Mouse (Mus musculus) right cerebral cortex, postnatal 25 days (tissue): Measurements from ENCODE around the gene Trim23.
"Not testable (repeated sequence)": the region's sequence is repeated elsewhere in the genome, so short reads cannot be mapped to it uniquely, and the experiment has no call there.

Experiments
- DNase-seq: peaks from one replicate; pipeline ENCODE4 v3.0.0; 2022

Trim23 gene

GRCm38 (mm10) chr13:104178650-104179121 is at the start of gene Trim23:
Gene Trim23 (plus strand): TSS chr13:104178797.
- peak; percentile 96 for DNase-seq

GRCm38 (mm10) chr13:104132561-104132960 is 46.0 kb upstream of the Trim23 start:
- DNase-seq: no peak

- no peak for DNase-seq
Measured at GRCm38 (mm10) chr13:104134510-104135085, 44.0 kb upstream of the Trim23 start.

- DNase-seq: peak; percentile 51
Measured at GRCm38 (mm10) chr13:104139369-104140209, 39.0 kb upstream of the Trim23 start.

DNA sequence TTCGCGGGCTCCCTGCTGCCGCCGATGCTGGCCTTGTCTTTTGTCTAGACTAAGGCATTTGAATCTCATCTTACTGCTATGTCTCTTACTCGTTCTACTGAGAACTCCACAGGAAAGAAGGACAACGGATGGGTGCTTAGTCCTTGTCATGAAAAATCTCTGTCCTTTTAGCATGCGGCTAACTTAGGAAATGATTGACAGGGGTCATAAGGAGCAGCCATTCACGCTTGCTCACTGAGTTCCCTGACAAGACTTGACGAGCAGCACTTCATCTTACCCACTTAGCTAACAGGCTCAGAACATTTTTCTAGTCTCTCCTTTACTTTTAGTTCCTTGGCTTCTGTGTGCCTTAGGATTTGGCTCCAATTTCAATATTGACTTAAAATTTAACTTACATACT is 33.7 kb upstream of the Trim23 start:
- no peak for DNase-seq

GRCm38 (mm10) chr13:104145646-104146045 is 33.0 kb upstream of the Trim23 start:
- no peak for DNase-seq

DNA sequence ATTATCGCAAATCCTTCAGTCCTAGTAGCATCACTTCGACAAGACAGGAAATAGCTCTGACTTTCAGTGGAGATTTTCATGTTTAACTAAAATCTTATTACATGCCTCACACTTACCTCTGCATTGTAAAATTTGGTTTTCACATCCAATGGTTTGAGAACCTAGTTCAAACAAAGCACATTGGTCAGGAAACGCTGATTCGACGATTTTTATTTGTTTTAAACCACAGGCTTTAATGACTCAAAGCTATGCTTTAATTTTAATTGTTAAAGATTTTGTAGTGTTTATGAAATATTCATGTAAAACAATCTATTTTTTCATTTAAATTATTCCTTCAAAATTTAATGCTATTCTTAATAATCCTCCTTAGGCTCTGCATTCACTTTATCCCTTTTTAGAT is 24.4 kb upstream of the Trim23 start:
- DNase-seq: no peak

DNA sequence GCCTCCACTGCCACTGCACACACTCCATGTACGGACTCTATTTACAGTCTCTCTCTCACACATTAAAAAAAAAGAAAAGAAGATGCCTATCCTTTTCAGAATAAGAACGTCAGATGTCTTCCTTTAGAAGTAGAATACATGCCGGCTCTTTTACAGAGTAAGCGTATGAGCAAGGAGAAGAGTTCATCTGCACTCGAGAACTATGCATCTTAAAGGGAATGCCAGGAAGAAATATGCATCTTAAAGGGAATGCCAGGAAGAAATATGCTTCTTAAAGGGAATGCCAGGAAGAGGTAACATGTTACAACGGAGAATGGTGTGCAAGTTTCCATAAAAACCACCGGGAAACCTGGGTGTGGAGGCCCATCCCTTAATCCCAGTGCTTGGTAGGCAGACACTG is 23.5 kb upstream of the Trim23 start:
- no peak for DNase-seq

DNA sequence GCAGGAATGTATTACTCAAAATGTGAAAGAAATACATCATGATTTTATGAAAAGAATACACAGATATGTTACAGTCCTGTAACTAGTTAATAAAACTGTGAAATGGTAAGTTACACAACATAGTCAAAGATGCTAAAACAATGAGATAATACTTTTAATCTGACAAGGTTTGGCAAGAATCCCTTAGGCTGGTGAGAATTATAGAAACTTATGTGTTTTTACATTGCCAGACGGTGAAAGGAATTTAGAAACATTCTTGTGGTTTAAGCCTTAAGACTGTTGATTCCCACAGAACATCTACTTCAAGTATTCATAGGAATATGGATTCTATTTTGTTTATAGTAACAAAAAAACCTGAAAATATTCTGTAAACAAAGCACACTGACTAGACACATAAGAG is 22.9 kb upstream of the Trim23 start:
- no peak for DNase-seq

- DNase-seq: no peak
Measured at GRCm38 (mm10) chr13:104171711-104172110, 6.9 kb upstream of the Trim23 start.

DNA sequence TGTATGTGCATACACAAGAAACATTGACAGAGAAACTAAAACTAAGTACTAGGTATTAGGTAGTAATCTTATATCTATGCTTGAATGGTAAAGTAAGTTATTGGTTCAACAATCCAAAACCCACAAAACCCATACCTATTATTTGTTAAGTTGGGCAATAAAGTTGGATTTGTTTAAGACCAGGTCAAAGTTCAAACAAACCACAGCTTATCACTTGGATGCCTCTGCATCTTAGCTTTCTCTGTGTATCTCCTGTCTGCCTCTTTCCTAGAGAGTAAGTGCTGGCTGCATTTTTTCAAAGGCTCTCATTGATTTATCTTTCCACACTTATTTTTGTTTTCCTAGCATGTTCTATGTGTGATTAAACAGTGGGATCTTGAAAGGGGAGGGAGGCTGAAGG is 6.1 kb upstream of the Trim23 start:
- no peak for DNase-seq

DNA sequence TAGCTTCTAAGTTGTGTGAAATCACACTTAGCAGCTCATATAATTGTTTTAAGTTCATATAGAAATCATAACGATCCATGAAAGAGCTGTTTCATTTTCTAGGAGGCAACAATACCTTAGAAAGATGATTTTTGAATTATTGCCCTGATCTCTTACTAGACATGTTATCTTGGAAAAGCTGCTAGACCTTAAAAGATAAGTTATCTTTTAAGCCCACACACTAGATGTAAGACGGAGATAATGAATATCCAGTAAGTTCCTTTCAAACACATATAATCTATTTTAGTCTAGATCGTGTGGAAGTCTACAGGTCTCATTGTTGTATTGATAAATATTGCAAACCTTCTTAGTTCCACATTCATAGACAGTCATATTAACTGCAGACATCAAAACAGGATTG is 1.7 kb upstream of the Trim23 start:
- DNase-seq: no peak

DNA sequence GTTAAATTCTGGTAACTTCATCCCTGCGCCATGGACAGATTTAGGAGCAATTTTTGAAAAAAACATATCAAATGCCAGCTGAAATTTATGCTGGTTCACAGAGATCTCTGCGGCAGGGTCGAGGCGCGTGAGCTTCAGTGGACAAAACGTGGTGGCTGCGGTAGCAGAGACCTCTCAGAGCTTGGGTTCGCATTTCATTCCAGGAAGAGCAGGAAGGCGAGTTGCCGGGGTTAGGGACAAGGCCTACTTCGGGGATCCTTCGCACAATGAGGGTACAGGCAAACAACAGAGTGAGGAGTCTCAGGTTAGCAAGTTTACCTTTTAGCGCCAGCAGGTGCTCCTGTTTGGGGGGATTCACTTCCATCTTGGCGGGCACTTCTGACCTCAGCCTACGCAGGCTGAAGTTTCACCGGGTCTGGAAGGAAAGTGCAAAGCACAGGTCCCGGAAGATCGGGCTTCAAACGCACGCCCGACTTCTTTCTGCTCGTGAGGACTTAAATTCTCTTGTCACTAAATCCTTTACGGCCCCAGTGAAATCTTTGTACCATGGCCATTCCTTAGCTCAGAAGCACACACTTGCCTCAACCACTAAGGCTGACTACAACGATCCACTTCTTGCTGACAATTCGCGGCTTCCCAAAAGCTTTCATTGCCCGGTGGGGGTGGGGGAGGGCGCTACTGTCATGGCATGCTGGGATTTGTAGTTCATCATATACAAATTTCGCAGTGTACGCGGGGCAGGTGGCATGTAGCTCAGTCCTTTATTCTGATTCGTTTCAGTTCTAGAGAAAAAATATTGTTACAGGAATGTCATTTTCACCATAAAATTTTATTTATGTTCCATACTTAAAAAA is 574 bp upstream of the Trim23 start, which contains the start of gene Trappc13:
Trappc13 (minus strand) TSS at position 674 of the 854 bp plus-strand sequence.
- DNase-seq: no peak

DNA sequence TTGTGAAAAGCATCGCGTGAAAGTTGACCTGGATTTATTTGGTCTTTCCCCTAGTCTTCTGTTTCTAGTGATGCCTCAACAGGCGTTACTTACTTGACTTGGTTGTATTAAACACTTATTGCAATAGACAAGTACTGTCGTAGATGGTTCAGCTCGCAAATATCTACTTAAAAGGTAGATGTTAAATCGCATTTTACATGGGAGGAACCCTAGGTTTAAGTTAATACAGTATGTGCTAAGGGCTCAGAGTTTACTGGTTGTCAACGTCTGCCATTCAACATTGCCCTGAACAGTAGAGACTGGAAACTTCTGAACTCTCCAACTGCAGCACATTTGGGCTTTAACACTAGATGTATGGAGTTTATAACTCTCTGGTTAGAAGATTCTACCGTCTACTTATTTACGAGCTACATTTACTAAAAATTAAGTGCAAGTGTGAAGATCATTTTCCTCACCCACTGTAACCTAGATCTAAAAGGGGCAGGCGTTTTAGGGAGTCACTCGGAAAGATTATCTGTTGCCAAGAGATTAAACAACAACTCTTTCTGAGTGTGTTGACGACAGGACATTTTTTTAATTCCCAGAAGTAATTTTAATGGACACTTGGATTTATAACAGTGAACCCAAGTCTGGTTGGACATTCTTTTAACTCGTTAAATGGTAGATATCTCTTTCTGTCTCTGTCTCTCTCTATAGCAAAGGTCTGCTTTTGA is 735 bp downstream of the Trim23 start:
- no peak for DNase-seq

GRCm38 (mm10) chr13:104187357-104187756 is 8.8 kb downstream of the Trim23 start:
- DNase-seq: no peak

- not testable (repeated sequence) for DNase-seq
Measured at GRCm38 (mm10) chr13:104195891-104196290, 17.3 kb downstream of the Trim23 start.

DNA sequence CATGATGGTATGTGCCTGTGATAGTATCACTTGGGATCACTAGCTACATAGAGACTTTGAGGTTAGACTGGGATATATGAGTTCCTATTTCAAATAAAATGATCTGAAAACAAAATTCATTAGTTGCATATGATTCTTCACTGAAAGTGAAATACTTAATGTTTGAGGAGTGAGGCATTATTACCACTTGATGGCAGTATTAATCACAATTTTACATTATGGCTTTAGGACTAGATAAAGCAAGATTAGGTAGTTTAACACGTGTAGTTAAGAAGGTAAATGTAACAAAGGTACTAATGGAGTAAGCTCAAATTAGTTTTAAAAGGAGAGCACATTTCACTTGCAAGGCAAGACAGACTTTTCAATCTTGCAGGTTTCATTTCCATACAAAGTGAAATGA is 25.7 kb downstream of the Trim23 start:
- no peak for DNase-seq

GRCm38 (mm10) chr13:104227478-104227877 is 48.9 kb downstream of the Trim23 start:
- no peak for DNase-seq

- peak; percentile 98 for DNase-seq
Measured at GRCm38 (mm10) chr13:104228384-104229066, 49.9 kb downstream of the Trim23 start, which contains the start of the genes Cenpk and Ppwd1. Gene Cenpk (plus strand): TSS chr13:104228611. Gene Ppwd1 (minus strand): TSS chr13:104228843.

DNA sequence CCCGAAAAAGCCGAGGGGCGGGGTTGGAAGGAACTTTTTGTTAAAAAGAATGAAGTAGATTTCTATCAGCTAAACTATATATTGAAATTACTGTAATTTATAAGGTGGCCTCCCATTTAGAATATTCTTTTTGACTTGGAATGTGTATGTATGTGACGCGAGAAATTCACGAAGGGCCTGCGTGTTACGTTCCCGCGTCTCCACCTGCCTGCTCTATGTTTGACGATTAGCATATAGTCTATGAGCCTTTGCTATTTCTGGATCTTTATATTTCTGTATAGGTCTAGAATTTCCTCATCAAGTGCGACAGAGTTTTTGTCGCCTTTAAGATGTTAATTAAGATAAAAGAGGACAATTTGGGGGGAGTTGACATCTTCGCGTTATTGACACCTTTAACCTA is 50.6 kb downstream of the Trim23 start:
- no peak for DNase-seq
